Mouse (Mus musculus) lung, adult 2 months (tissue): ENCODE data around the gene Naaladl2. TPM values are rescaled to one million over a fixed set of nuclear protein-coding genes. Genes with fewer than 3 reads are reported as not detected.

Source experiments
- DNase-seq: peaks from one replicate; pipeline ENCODE4 v3.0.0; 2022
- H3K4me1 ChIP-seq: fragments of 200-500 bp; 2 replicates; pipeline ENCODE4 v1.6.1; 2011; ENCODE audit warnings: low read length; ENCODE audit not compliant: control insufficient read depth, insufficient read depth
- H3K4me3 ChIP-seq: fragments of 200-500 bp; replicated peaks from 2 replicates; pipeline ENCODE3; 2011; ENCODE audit warnings: low read depth, mild to moderate bottlenecking, control low read depth, low read length; ENCODE audit errors: extremely low read depth
- CTCF ChIP-seq: fragments of 200-500 bp; IDR thresholded peaks from 2 replicates; pipeline ENCODE4 v1.5.1; 2011; ENCODE audit warnings: mild to moderate bottlenecking, low read length, control low read depth; ENCODE audit not compliant: insufficient read depth
- POLR2A ChIP-seq: fragments of 200-500 bp; IDR thresholded peaks from 2 replicates; pipeline ENCODE4 v1.6.1; 2011; ENCODE audit warnings: low read depth, mild to moderate bottlenecking, control low read depth, low read length, borderline replicate concordance; ENCODE audit errors: extremely low read depth
- WGBS: fragments of 180-500 bp; shearing (Covaris S2); methylation state at CpG from one replicate; pipeline ENCODE4 v1.1.7; 2018; 5-methylcytosine and 5-hydroxymethylcytosine counted together
- polyA plus RNA-seq: library from polyadenylated mRNA; depleted of rRNA; stranded (reverse); fragments of >200 nt; gene quantifications from 2 replicates; pipeline ENCODE4 v1.2.3, GENCODE M21; 2012

Naaladl2 gene
- polyA plus RNA-seq, 1 experiment: 0.64 TPM

DNA sequence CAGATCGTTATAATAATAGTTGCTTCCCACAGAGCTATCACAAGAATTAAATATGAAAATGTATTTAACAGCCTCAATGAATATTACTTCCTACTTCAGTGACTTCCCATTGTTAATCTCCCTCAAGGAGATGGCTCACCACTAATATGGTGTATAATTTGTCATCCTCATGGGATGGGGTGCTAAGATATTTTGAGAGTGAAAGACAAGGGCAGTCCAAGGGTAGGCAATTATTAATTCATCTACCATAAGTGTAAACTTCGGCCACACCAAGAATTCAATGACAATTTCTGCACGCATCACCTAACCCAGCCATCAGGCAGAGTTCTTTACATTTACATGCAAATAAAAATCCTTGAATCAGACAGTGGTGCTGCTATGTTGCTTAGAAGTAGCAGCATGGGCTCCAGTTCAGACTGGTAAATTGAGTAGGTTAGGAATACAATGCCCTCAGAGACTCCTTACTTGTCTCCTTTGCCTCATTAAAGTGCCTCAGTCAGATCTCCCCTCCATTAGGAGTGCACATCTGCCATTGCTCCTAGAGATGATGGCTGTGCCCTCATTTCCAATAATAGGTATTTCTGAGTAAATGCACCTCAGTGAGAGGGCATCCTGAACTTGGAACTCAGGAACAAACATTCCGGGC, 438.2 kb downstream of the Naaladl2 start:
- WGBS: 75% methylated on average over 4 of the region's 4 CpGs
- no peak overlapping the region for H3K4me3 ChIP-seq
- TF ChIP-seq POLR2A (no peak), CTCF (no peak)

DNA sequence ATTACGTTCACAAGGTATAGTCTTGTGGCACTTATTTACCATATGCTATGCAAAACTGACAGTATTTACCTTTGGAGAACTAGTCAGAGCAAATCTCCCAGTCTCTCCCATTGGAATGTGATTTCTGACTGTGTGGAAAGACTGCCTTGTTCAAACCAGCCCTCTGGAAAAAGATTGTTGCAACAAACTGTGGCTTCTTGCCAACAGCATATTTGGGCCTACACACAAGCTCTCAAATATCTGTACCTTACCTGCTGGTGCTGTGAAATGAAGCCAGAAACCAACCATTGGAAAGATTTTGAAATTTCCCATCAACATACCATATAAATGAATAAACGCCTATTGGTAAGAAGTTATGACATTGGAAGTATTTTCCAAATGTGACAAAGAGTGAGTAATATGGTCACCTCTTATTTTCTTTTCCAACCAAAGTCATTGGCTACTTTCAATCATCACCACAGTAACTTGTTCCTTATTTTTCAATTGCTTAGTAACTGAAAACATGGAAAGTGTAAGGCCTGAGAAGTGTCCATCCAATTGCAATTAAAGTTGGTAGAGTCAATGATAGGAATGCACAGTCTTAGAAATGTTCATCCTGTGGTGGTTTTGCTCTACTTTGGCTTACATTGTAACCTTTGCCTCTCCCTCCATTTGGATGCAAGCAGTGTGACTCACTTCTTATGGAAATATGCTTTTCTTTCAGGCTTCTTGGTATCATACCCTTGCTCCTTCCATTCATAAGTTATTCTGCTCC, 453.7 kb downstream of the Naaladl2 start:
- no peak for DNase-seq
- TF ChIP-seq POLR2A (no peak), CTCF (no peak)
- Histone ChIP-seq H3K4me3 (no peak overlapping the region), H3K4me1 (no peaks in the 10 kb centered on the region)
- 61% methylated on average over 2 of the region's 2 CpGs for WGBS

More for the DNA sequence above, 438.2 kb downstream of the Naaladl2 start:
- H3K4me1 ChIP-seq: no peaks in the 10 kb centered on the region
- no peak for DNase-seq

DNA sequence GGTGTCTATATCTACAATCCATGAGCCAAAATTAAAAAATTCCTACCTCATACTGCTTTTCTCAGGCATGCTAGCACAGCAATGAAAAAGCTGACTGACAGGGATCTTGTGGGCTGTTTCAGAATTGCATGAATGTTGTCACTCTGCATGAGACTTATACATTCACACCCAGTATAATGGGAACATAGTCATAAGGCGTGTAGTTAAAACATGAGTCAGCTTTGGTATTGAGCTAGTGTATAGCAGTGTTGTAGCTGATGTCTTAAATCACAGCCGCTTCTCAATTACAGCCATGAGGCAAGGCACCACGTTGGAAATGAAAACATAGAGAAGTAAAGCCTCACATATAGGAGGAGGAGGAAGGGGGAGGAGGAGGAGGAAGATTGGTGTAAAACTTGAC, 473.6 kb downstream of the Naaladl2 start:
- DNase-seq: no peak
- Histone ChIP-seq H3K4me3 (no peak overlapping the region), H3K4me1 (no peaks in the 10 kb centered on the region)
- WGBS: 73% methylated on average over 3 of the region's 3 CpGs
- TF ChIP-seq POLR2A (no peak), CTCF (no peak)

DNA sequence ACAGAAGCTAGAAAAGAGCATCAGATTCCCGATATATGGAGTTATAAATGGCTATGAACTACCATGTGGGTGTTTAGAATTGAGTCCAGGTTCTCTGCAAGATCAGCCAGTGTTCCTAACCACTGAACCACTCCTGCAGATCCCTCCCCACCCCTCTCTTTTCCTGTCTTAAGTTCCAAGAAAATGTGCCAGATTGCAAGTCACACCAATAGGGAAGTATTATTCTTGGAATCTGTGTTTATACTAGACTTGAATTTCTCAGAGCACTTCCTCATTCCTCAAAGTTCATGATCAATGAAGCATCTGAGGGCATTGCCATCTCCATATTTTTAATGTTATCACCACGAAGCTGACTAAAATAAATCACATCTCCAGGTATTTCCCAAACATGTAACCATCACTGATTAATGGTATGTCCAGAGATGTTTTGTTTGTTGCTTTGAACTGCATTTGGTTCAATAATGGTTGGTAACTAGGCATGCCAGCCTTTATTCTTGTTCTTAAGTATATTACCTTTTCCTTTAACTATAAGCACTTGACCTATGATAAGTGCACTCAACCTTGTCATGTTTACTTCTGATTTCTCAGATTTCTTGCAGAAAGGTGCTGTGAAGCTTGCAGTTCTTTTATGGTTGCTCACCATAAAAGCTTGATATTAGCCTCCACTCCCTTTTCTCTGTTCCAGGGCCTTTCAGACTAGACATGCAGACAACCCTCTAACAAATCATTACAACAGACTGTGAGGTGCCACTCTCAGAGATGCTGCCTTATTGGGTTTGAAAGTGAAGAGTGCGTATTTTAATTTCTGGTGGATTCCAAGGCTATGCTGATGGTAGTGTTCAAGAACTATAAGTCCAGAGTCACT, 475.8 kb downstream of the Naaladl2 start:
- Histone ChIP-seq H3K4me1 (no peaks in the 10 kb centered on the region), H3K4me3 (no peak overlapping the region)
- no peak for DNase-seq
- 61% methylated on average over 3 of the region's 3 CpGs for WGBS
- TF ChIP-seq POLR2A: no peak
- TF ChIP-seq CTCF: no peak

DNA sequence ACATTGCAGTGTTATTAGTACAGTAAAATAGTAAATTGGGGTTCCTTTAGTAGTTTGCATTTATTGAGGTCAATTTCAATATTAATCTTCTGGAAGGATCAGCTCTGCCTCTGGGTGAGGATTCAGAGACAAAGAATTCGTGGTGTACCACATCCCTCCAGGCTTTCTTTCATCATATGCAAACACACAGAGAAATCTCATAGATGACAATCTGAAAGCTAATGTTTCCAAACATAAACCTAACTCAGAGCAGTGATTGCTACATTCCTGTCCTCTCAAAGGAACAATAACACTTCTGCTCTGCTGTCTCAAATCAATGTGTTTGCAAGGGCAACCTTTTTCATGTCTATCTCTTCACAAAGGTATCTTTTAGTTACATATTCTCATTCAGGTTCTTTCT, 478.7 kb downstream of the Naaladl2 start:
- no peak overlapping the region for H3K4me3 ChIP-seq

DNA sequence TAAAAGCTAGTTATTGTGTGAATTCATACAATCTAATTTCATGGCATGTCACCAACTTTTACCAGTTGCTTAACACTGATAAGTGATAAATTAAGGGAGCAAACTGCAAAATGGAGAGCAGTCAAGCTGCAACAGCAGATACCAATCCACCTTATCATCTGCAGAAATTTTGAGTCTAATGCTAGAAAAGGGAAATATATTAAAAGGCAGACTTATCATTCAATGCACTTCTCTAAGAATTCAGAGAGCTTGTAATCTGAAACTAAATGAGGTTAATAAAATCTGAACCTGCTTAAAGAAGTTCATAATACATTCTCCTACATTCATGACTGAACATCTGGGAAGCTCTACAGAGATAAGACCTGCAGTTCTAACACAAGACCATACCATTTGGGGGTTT, 480.3 kb downstream of the Naaladl2 start:
- no peak overlapping the region for H3K4me3 ChIP-seq
- no peak for TF ChIP-seq CTCF
- TF ChIP-seq POLR2A: no peak
- DNase-seq: no peak
- no peaks in the 10 kb centered on the region for H3K4me1 ChIP-seq

More for the DNA sequence above, 478.7 kb downstream of the Naaladl2 start:
- H3K4me1 ChIP-seq: no peaks in the 10 kb centered on the region
- no peak for DNase-seq
- WGBS: 50% methylated on average over 1 of the region's 1 CpGs
- TF ChIP-seq CTCF: no peak
- no peak for TF ChIP-seq POLR2A

DNA sequence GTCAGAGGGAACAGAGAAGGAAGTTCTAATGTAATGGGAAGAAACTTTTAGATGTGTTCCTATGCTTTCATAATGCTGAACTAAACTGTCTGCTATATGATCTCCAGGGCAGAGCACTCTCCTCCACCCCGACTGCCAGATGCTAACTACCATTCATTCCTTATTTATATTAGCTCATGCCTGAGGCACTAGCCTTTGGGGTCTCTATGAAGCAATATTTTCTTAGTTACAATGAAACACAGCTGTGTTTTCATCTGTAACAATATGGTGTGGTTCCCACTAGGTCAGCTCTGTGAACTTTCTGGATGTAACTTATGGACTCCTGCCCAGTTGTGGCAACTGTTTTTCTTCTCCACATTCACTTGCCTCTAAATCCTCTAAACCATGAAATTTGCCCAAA, 514.0 kb downstream of the Naaladl2 start:
- TF ChIP-seq POLR2A (no peak), CTCF (no peak)
- no peak overlapping the region for H3K4me3 ChIP-seq
- H3K4me1 ChIP-seq: no peaks in the 10 kb centered on the region
- no peak for DNase-seq
- WGBS: 38% methylated on average over 1 of the region's 1 CpGs

DNA sequence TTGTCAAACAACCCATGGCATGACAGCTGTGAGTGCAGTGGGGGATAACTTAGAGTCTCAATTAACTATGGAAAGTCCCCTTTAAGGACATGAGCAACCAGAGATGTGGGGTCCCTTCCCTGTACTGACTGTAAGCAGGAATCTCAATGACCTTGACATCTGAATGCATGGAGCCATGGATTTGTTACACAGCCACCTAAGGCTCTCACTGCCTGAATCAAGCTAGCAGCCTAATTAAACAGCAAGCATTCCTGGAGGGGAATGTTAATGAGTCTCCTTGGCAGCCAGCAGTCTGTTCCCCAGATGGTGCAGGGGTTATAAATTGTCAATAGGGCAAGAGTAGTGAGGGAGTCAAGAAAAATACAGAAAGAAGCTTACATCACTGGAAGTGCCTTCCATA, 538.6 kb downstream of the Naaladl2 start:
- Histone ChIP-seq H3K4me3 (no peak overlapping the region), H3K4me1 (no peaks in the 10 kb centered on the region)
- no peak for TF ChIP-seq CTCF
- no peak for TF ChIP-seq POLR2A
- DNase-seq: no peak

DNA sequence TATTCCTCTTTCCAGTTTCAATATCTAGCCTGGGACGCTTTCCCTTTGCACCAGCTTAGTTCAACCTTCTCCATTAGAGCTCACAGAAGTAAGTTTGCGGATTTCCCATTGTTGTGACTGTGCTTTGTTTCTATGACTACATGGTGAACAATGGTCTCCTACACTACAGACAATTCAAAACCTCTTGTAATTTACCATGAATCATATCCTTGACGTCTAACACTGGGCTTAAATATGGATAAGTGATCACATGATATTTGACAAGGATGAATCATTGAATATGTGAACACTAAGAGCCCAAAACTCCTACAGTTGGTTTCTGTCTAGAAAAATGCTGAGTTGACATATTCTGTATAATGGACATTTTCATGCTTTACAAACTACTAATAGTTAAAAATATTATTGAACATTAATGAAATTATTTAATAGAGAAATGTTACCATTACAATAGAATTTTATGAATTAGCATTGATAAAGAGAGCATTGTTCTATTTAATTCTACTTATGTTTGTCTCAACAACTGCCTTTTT, 539.2 kb downstream of the Naaladl2 start:
- H3K4me1 ChIP-seq: no peaks in the 10 kb centered on the region
- WGBS: 59% methylated on average over 3 of the region's 3 CpGs
- no peak for DNase-seq
- TF ChIP-seq POLR2A (no peak), CTCF (no peak)
- no peak overlapping the region for H3K4me3 ChIP-seq
